Mouse (Mus musculus): Measurements from ENCODE around the gene Gchfr. TPM values are rescaled to one million over a fixed set of nuclear protein-coding genes. Genes with fewer than 3 reads are reported as not detected.

Gene Gchfr
- polyA plus RNA-seq, 1 experiment from 2014 or later, result 22.1 TPM

DNA sequence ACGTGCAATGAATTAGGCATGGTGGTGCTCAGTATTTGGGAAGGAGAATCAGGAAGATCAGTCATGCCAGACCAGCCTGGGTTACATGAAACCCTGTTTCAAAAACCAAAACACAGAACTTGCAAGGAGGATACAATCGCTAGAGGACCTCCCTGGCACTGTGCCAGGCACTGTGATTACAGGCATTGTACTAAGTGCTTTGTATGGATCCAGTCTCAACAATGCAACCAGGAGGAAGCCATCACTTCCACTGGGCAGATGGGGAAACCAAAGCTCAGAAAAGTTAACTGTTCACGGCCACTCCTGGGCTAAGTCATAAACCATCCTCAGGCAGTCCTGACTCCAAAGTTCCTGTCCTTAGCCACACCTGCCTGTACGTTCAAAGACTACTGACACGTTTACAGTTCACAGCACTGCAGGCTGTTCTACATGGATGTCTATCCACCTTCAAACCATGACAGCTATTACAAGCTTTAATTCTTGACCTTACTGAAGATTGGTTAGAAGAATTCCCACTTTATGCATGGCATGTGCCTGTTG, 35.4 kb downstream of the Gchfr start:
- H3K36me3 ChIP-seq, result no peaks in the 10 kb centered on the region
- ATAC-seq (ENCODE audit: borderline replicate concordance, extremely low read depth, low FRiP score, low TSS enrichment), result no peak
- H3K27ac ChIP-seq, result 0 out of 2 replicates have a peak overlapping the region, but pooled peaks have one; percentile 9
- H3K4me2 ChIP-seq, result no peak overlapping the region
- peaks cover 14% of the 10 kb centered on the region; the same call in 1 of the 2 replicates for H3K4me1 ChIP-seq
- no peak overlapping the region for H3K9ac ChIP-seq
- WGBS, result 48% methylated on average over 5 of the region's 5 CpGs
- no peaks in the 10 kb centered on the region for H3K27me3 ChIP-seq
- H3K9me3 ChIP-seq, result no peaks in the 10 kb centered on the region
- no peak overlapping the region for H3K4me3 ChIP-seq

DNA sequence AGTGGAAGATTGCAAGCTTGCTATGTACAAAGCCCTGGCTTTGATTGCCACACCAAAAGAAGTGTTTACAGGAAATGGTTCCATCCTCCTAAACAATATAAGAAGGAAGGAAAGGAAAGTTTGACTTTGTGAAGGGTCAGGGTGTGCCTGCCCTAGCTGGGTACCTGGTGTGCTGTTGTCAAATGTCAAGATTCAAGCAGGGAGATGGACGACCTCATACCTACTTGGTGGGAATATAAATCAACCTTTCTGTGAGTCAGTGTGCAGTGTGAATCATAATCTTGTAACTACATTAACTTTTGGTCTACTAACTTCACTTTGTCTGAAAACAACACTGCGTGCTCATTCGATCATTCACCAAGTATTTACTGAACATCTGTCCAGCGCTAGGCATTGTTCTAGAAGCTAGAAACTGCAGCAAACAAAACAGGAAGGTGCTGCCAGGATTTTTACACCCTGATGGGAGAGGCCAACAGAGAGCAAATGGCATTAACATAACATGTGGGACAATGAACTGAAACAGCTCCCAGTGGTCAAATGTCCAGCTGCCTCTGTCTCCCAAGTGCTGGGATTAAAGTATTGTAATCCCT, 36.4 kb downstream of the Gchfr start:
- H3K27me3 ChIP-seq, result no peaks in the 10 kb centered on the region
- peaks cover 14% of the 10 kb centered on the region; the same call in 1 of the 2 replicates for H3K4me1 ChIP-seq
- 72% methylated on average over 4 of the region's 4 CpGs for WGBS
- ATAC-seq (ENCODE audit: borderline replicate concordance, extremely low read depth, low FRiP score, low TSS enrichment), result no peak
- no peak overlapping the region for H3K4me2 ChIP-seq
- H3K9me3 ChIP-seq, result no peaks in the 10 kb centered on the region
- no peak overlapping the region for H3K9ac ChIP-seq
- 0 out of 2 replicates have a peak overlapping the region, but pooled peaks have one; percentile 9 for H3K27ac ChIP-seq
- no peak overlapping the region for H3K4me3 ChIP-seq
- no peaks in the 10 kb centered on the region for H3K36me3 ChIP-seq

DNA sequence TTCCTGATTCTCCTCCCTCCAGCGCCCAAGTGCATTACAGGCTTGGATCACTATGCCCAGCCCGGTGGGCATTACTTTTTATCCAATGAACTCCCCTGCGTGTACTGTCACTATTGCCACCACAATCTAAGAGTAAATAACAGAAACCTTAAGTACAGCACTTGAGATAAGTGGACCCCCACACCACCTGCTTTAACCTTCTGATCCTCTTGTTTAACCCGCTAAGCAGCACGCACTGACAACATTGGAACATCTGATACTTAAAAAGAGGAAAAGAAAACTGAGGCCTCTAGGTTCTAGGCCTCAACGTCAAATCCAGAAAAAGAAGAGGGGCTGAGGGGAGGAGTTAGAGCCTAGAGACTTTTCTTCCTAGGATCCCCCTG, 40.4 kb downstream of the Gchfr start:
- ATAC-seq (ENCODE audit: borderline replicate concordance, extremely low read depth, low FRiP score, low TSS enrichment), result no peak
- peaks cover 14% of the 10 kb centered on the region; the same call in 1 of the 2 replicates for H3K4me1 ChIP-seq
- peak overlapping the region; percentile 61 for H3K4me2 ChIP-seq
- no peaks in the 10 kb centered on the region for H3K27me3 ChIP-seq
- 16% methylated on average over 6 of the region's 6 CpGs for WGBS
- H3K9me3 ChIP-seq, result no peaks in the 10 kb centered on the region
- peaks cover 23% of the 10 kb centered on the region for H3K36me3 ChIP-seq
- peak overlapping the region; percentile 69 for H3K4me3 ChIP-seq
- H3K27ac ChIP-seq, result peak overlapping the region; percentile 93
- peak overlapping the region; percentile 71 for H3K9ac ChIP-seq

DNA sequence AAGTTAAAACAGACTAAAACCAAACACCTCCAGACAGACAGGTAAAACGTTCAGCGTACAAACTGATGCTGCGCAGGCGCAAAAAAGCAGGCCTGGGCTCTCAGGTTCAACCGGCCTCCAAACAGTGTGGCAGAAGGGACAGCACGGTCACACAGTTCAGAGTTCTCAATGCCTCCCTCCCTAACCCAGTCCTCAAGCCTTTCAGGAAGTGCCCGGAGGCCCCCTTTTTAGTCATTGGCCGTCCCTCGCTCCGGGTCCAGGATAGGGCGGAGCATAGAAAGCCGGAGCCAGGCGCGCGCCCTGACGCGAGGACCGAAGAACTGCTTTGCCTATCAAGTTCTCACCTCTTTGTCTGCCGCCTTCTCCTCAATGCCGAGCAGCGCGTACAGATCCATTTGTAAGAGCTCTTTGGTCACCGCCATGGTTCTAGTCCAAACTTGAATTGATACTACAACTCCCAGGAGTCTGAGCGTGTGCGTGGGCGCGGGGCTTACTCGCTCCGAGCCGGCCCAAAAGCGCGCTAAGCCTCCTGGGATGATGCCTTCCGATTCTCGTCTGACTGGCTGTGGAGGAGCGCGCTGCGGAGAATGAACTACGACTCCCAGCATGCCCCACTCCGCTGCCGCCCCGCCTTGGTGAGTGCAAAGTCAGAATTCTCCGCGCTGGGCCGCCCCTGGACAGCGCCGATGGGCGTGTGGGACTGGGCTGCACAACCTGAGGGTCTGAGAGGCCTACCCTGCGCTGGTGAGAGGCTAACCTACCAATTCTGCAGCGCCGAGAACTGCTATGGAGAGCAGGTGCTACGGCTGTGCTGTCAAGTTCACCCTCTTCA, 41.0 kb downstream of the Gchfr start, which contains the start of the genes Zfyve19 and Dnajc17:
Zfyve19 (plus strand) TSS at position 274 of the 832 bp plus-strand sequence.
Dnajc17 (minus strand) TSS at position 452 of the 832 bp plus-strand sequence.
- Histone ChIP-seq H3K4me3 (peak within 1 kb of the TSS; percentile 69), H3K9ac (peak within 1 kb of the TSS; percentile 74), H3K36me3 (peaks cover 23% of the 10 kb centered on the region), H3K27me3 (no peaks in the 10 kb centered on the region), H3K4me1 (peaks cover 10% of the 10 kb centered on the region; the same call in 1 of the 2 replicates), H3K9me3 (no peaks in the 10 kb centered on the region), H3K4me2 (peak within 1 kb of the TSS; percentile 61), H3K27ac (peak within 1 kb of the TSS; percentile 93)
- under 1% methylated on average over 51 of the region's 51 CpGs for WGBS
- ATAC-seq (ENCODE audit: borderline replicate concordance, extremely low read depth, low FRiP score, low TSS enrichment), result peak; percentile 96

DNA sequence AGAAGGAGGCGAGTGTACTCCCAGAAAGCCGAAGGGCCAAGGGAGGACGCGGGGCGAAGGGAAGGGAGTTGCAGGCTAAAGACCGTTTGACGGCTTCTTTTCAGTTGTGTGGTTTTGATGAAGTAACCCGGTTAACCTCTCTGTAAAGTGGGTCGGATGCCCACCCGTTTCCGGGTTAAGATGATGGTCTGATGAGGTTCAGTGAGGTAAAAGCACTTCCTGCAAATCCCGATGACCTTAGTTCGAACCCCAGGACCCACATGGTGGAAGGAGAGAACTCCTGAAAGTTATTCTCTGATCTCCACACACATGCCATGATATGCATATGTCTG, 41.6 kb downstream of the Gchfr start:
- Histone ChIP-seq H3K36me3 (peaks cover 23% of the 10 kb centered on the region), H3K4me2 (peak overlapping the region; percentile 61), H3K4me1 (peaks cover 10% of the 10 kb centered on the region; the same call in 1 of the 2 replicates), H3K4me3 (peak overlapping the region; percentile 69), H3K9ac (peak overlapping the region; percentile 74), H3K27me3 (no peaks in the 10 kb centered on the region), H3K9me3 (no peaks in the 10 kb centered on the region), H3K27ac (peak overlapping the region; percentile 66; the same call in 1 of the 2 replicates)
- ATAC-seq (ENCODE audit: borderline replicate concordance, extremely low read depth, low FRiP score, low TSS enrichment), result peak; percentile 1; the same call in 1 of the 2 replicates
- under 1% methylated on average over 13 of the region's 13 CpGs for WGBS

Other genes starting within 250 kb of the Gchfr start
- gene Chst14, start 241.3 kb upstream of the Gchfr start, polyA plus RNA-seq (2015; fragmentation: Nextera tagmentation; extraction: Ambion mirVana), result 31.7 and 35.2 TPM in 2 replicates
- 22.7 and 24.3 TPM in 2 replicates for gene Ccdc32, start 138.4 kb upstream of the Gchfr start, polyA plus RNA-seq (2015; fragmentation: Nextera tagmentation; extraction: Ambion mirVana)
- gene Rpusd2, start 133.0 kb upstream of the Gchfr start, polyA plus RNA-seq (2015; fragmentation: Nextera tagmentation; extraction: Ambion mirVana), result 3.3 and 4.1 TPM in 2 replicates
- 64.0 and 70.3 TPM in 2 replicates for gene Knl1, start 120.7 kb upstream of the Gchfr start, polyA plus RNA-seq (2015; fragmentation: Nextera tagmentation; extraction: Ambion mirVana)
- gene Rad51, start 55.0 kb upstream of the Gchfr start, polyA plus RNA-seq (2015; fragmentation: Nextera tagmentation; extraction: Ambion mirVana), result 57.4 and 61.5 TPM in 2 replicates
- 36.9 and 37.9 TPM in 2 replicates for gene Rmdn3, start 10.7 kb upstream of the Gchfr start, polyA plus RNA-seq (2015; fragmentation: Nextera tagmentation; extraction: Ambion mirVana)
- gene Gm14137, start 6.7 kb downstream of the Gchfr start, polyA plus RNA-seq (2015; fragmentation: Nextera tagmentation; extraction: Ambion mirVana), result 0.45 and 0.48 TPM in 2 replicates
- gene Zfyve19, start 40.8 kb downstream of the Gchfr start, polyA plus RNA-seq (2015; fragmentation: Nextera tagmentation; extraction: Ambion mirVana), result 42.6 and 53.4 TPM in 2 replicates
- 18.8 and 19.5 TPM in 2 replicates for gene Dnajc17, start 41.0 kb downstream of the Gchfr start, polyA plus RNA-seq (2015; fragmentation: Nextera tagmentation; extraction: Ambion mirVana)
- 0.49 and 0.79 TPM in 2 replicates for gene Ppp1r14d, start 62.1 kb downstream of the Gchfr start, polyA plus RNA-seq (2015; fragmentation: Nextera tagmentation; extraction: Ambion mirVana)
- gene Spint1, start 69.6 kb downstream of the Gchfr start, polyA plus RNA-seq (2015; fragmentation: Nextera tagmentation; extraction: Ambion mirVana), result 30.6 and 31.9 TPM in 2 replicates
- gene Rhov, start 103.5 kb downstream of the Gchfr start, polyA plus RNA-seq (2015; fragmentation: Nextera tagmentation; extraction: Ambion mirVana), result 1.3 and 1.6 TPM in 2 replicates
- gene Vps18, start 121.0 kb downstream of the Gchfr start, polyA plus RNA-seq (2015; fragmentation: Nextera tagmentation; extraction: Ambion mirVana), result 18.3 and 19.1 TPM in 2 replicates
- gene Dll4, start 158.0 kb downstream of the Gchfr start, polyA plus RNA-seq (2015; fragmentation: Nextera tagmentation; extraction: Ambion mirVana), result 13.6 and 14.7 TPM in 2 replicates
- 0.59 and 1.1 TPM in 2 replicates for gene Chac1, start 183.5 kb downstream of the Gchfr start, polyA plus RNA-seq (2015; fragmentation: Nextera tagmentation; extraction: Ambion mirVana)